7 mouse cellular contexts compared by ENCODE assay signal in the genomic region with DNA sequence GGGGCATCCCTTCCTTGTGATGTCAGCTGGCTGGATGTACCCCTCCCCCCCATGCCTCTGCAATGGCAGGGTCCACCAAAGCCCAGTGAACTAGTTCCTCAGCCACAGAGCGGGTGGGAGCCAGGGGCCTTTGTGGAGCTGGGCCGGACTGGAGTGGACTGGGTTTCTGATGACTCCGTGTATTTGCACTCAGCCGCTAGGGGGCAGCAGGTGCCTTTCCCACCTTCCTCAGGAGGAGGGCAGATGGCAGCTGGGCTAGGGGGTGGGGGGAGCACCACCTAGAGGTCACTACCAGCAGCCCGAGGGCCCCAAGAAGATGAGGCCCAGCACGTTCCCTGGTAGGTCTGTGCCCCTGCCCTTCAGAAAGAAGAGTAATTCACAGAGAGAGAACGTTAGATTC. TPM values are rescaled to one million over a fixed set of nuclear protein-coding genes. Genes with fewer than 3 reads are reported as not detected.
DNase-seq lines count a peak whose midpoint lies in the region; ATAC-seq and TF ChIP-seq lines count a peak whose summit lies in the region.

No protein-coding gene starts in this region.

- no peaks in the 10 kb centered on the region for H3K36me3 ChIP-seq in intestine, embryonic 14.5 days (ENCODE audit: control insufficient read depth, insufficient read depth, low read length)
- H3K36me3 ChIP-seq in small intestine, adult 2 months (ENCODE audit: control insufficient read depth, insufficient read depth, low read length) = no peaks in the 10 kb centered on the region

- ATAC-seq in intestine, embryonic 14.5 days (replicated peaks; ENCODE audit: low FRiP score, low TSS enrichment, low read depth) = peak; percentile 53; the same call in 1 of the 2 replicates

- peak; percentile 81 for TF ChIP-seq CTCF in small intestine, adult 2 months (IDR thresholded peaks at IDR 0.05; ENCODE audit: extremely low read depth, insufficient read length, insufficient replicate concordance, low read depth, low read length)

- no peak overlapping the region for H3K9ac ChIP-seq in intestine, embryonic 14.5 days (ENCODE audit: low read length)

- H3K27me3 ChIP-seq in intestine, embryonic 14.5 days (replicated peaks; ENCODE audit: control insufficient read depth, insufficient read depth, low read length) = no peaks in the 10 kb centered on the region
- H3K27me3 ChIP-seq in small intestine, adult 2 months (ENCODE audit: control insufficient read depth, insufficient read depth, low read length) = no peaks in the 10 kb centered on the region

- TF ChIP-seq POLR2A in small intestine, adult 2 months (IDR thresholded peaks at IDR 0.05; ENCODE audit: low read depth, low read length) = no peak

- peaks cover 24% of the 10 kb centered on the region for H3K4me1 ChIP-seq in intestine, embryonic 14.5 days (replicated peaks; ENCODE audit: control insufficient read depth, insufficient read depth, low read length)
- H3K4me1 ChIP-seq in small intestine, adult 2 months (ENCODE audit: control insufficient read depth, insufficient read depth, insufficient read length, low read length) = no peaks in the 10 kb centered on the region

- peak; percentile 87 to 95 for DNase-seq in adrenal gland, adult (ENCODE audit: inconsistent age in 2 of 2, low spot score in 1 of 2)
- peak; percentile 71 to 85 for DNase-seq in cerebellum, postnatal 4 days (ENCODE audit: low spot score in 2 of 2)
- peak; percentile 76 for DNase-seq in gastrocnemius, adult 18-20 months (ENCODE audit: low spot score)
- DNase-seq in intestine, embryonic 14.5 days (ENCODE audit: low spot score) = peak; percentile 92
- DNase-seq in left cerebral cortex, adult 9 months (ENCODE audit: low spot score in 2 of 2) = peak; percentile 42 to 76
- DNase-seq in mesoderm, embryonic 11.5 days (ENCODE audit: low read depth, low spot score) = peak; percentile 85

- 9% methylated on average over 7 of the region's 7 CpGs for WGBS in intestine, embryonic 14.5 days
- WGBS in small intestine, adult 2 months = 7% methylated on average over 7 of the region's 7 CpGs

- H3K27ac ChIP-seq in intestine, embryonic 14.5 days (ENCODE audit: low read depth) = no peak overlapping the region; the same call in 1 of the 2 replicates
- no peak overlapping the region for H3K27ac ChIP-seq in small intestine, adult 2 months (ENCODE audit: insufficient read depth, low read depth, low read length)

- H3K4me3 ChIP-seq in intestine, embryonic 14.5 days (ENCODE audit: low read depth, low read length) = no peak overlapping the region
- no peak overlapping the region for H3K4me3 ChIP-seq in small intestine, adult 2 months (ENCODE audit: low read depth, low read length)

- H3K4me2 ChIP-seq in intestine, embryonic 14.5 days (ENCODE audit: low read length) = no peak overlapping the region

- no peaks in the 10 kb centered on the region for H3K9me3 ChIP-seq in intestine, embryonic 14.5 days (ENCODE audit: control insufficient read depth, low read length)

RNA-seq across cellular contexts. Expression of gene Mvk, which starts 17.2 kb away (rescaled TPM):
- 1 to 10 TPM; 8.4 to 9.4 TPM for total RNA-seq in gastrocnemius, adult 18-20 months (2021)
- polyA plus RNA-seq in intestine, embryonic 14.5 days (2014; fragmentation: Nextera tagmentation; extraction: Ambion mirVana) = 70.0 and 78.4 TPM in 2 replicates
- 23.6 and 44.6 TPM in 2 replicates for polyA plus RNA-seq in small intestine, adult 2 months (2012; rRNA removed)

RNA-seq across cellular contexts. Expression of gene Mmab, which starts 17.4 kb away (rescaled TPM):
- 10 to 100 TPM; 19.2 to 19.4 TPM for total RNA-seq in gastrocnemius, adult 18-20 months (2021)
- 34.3 and 35.6 TPM in 2 replicates for polyA plus RNA-seq in intestine, embryonic 14.5 days (2014; fragmentation: Nextera tagmentation; extraction: Ambion mirVana)
- polyA plus RNA-seq in small intestine, adult 2 months (2012; rRNA removed) = 5.2 and 6.7 TPM in 2 replicates
